Mouse (Mus musculus): ENCODE results near the gene Coro1b.

- no peak for TF ChIP-seq CTCF (IDR thresholded peaks at IDR 0.05)
- no peak for TF ChIP-seq EP300 (IDR thresholded peaks at IDR 0.05; ENCODE audit: insufficient read depth, low read depth, low read length)
- TF ChIP-seq POLR2A (IDR thresholded peaks at IDR 0.05; ENCODE audit: insufficient read depth, low read depth, low read length): no peak
Measured at GRCm38 (mm10) chr19:4149283-4149682, 864 bp downstream of the Coro1b start.

Measured in heart, adult 2 months (tissue).